Mouse (Mus musculus) bone marrow macrophage, adult 2 months (primary cell): ENCODE measurements around the gene Tanc1.

Experiments
- CTCF ChIP-seq: IDR thresholded peaks from 2 replicates; pipeline ENCODE4 v1.5.1; 2012; ENCODE audit warnings: low read depth, mild to moderate bottlenecking, low read length, moderate library complexity
- POLR2A ChIP-seq: IDR thresholded peaks from 2 replicates; pipeline ENCODE4 v1.6.1; 2012; ENCODE audit warnings: mild to moderate bottlenecking, low read depth, low read length, borderline replicate concordance

GRCm38 (mm10) chr2:59767893-59768292, 156.1 kb downstream of the Tanc1 start:
- TF ChIP-seq CTCF: no peak
- no peak for TF ChIP-seq POLR2A
